Mouse (Mus musculus): Measurements from ENCODE around the gene Slc25a44. TPM values are rescaled to one million over a fixed set of nuclear protein-coding genes. Genes with fewer than 3 reads are reported as not detected.

Slc25a44 gene
- polyA plus RNA-seq (2012; rRNA removed) = 19.2 and 26.3 TPM in 2 replicates

GRCm38 (mm10) chr3:88424605-88425329 lies at the start of gene Slc25a44:
Gene Slc25a44 (minus strand): TSS chr3:88425139.

GRCm38 (mm10) chr3:88460983-88461696 lies 36.2 kb upstream of the Slc25a44 start, which contains the start of gene Sema4a:
Gene Sema4a (minus strand): TSS chr3:88461182.

GRCm38 (mm10) chr3:88409741-88410644 lies 14.9 kb downstream of the Slc25a44 start, which contains the start of gene Pmf1:
Gene Pmf1 (minus strand): TSS chr3:88410331.

GRCm38 (mm10) chr3:88384364-88384763 lies 40.6 kb downstream of the Slc25a44 start, which contains the start of gene Bglap:
Gene Bglap (minus strand): TSS chr3:88384464.

GRCm38 (mm10) chr3:88378599-88378998 lies 46.3 kb downstream of the Slc25a44 start, which contains the start of gene Bglap2:
Gene Bglap2 (minus strand): TSS chr3:88378699.

GRCm38 (mm10) chr3:88372643-88373042 lies 52.3 kb downstream of the Slc25a44 start, which contains the start of gene Bglap3:
Gene Bglap3 (minus strand): TSS chr3:88372743.

GRCm38 (mm10) chr3:88364337-88364736 lies 60.6 kb downstream of the Slc25a44 start, which contains the start of gene Paqr6:
Gene Paqr6 (plus strand): TSS chr3:88364584.

Other genes starting within 250 kb of the Slc25a44 start
- 3.8 and 7.4 TPM in 2 replicates for gene Rhbg, start 170.4 kb downstream of the Slc25a44 start, polyA plus RNA-seq (2012; rRNA removed)
- not detected in 2 replicates for gene Gm38392, start 137.9 kb downstream of the Slc25a44 start, polyA plus RNA-seq (2012; rRNA removed)
- 0.81 and 2.0 TPM in 2 replicates for gene Tsacc, start 128.1 kb downstream of the Slc25a44 start, polyA plus RNA-seq (2012; rRNA removed)
- 63.1 and 73.8 TPM in 2 replicates for gene Cct3, start 128.0 kb downstream of the Slc25a44 start, polyA plus RNA-seq (2012; rRNA removed)
- gene Glmp, start 100.1 kb downstream of the Slc25a44 start, polyA plus RNA-seq (2012; rRNA removed) = 181 and 206 TPM in 2 replicates
- 44.3 and 54.6 TPM in 2 replicates for gene Tmem79, start 89.0 kb downstream of the Slc25a44 start, polyA plus RNA-seq (2012; rRNA removed)
- gene Smg5, start 88.9 kb downstream of the Slc25a44 start, polyA plus RNA-seq (2012; rRNA removed) = 65.8 and 68.6 TPM in 2 replicates
- 6.7 and 9.3 TPM in 2 replicates for gene Paqr6, start 60.6 kb downstream of the Slc25a44 start, polyA plus RNA-seq (2012; rRNA removed)
- 9.1 and 12.0 TPM in 2 replicates for gene Bglap3, start 52.4 kb downstream of the Slc25a44 start, polyA plus RNA-seq (2012; rRNA removed)
- 2.9 and 4.4 TPM in 2 replicates for gene Bglap2, start 46.4 kb downstream of the Slc25a44 start, polyA plus RNA-seq (2012; rRNA removed)
- 2.7 and 6.8 TPM in 2 replicates for gene Bglap, start 40.7 kb downstream of the Slc25a44 start, polyA plus RNA-seq (2012; rRNA removed)
- gene Pmf1, start 14.8 kb downstream of the Slc25a44 start, polyA plus RNA-seq (2012; rRNA removed) = 57.9 and 63.7 TPM in 2 replicates
- 233 and 295 TPM in 2 replicates for gene Sema4a, start 36.0 kb upstream of the Slc25a44 start, polyA plus RNA-seq (2012; rRNA removed)
- gene Lmna, start 84.8 kb upstream of the Slc25a44 start, polyA plus RNA-seq (2012; rRNA removed) = 812 and 822 TPM in 2 replicates
- 1.0 and 1.1 TPM in 2 replicates for gene Mex3a, start 107.3 kb upstream of the Slc25a44 start, polyA plus RNA-seq (2012; rRNA removed)
- gene Rab25, start 123.2 kb upstream of the Slc25a44 start, polyA plus RNA-seq (2012; rRNA removed) = 407 and 425 TPM in 2 replicates
- 210 and 235 TPM in 2 replicates for gene Lamtor2, start 127.9 kb upstream of the Slc25a44 start, polyA plus RNA-seq (2012; rRNA removed)
- 52.6 and 60.7 TPM in 2 replicates for gene Ubqln4, start 128.6 kb upstream of the Slc25a44 start, polyA plus RNA-seq (2012; rRNA removed)
- 178 and 186 TPM in 2 replicates for gene Ssr2, start 150.7 kb upstream of the Slc25a44 start, polyA plus RNA-seq (2012; rRNA removed)
- 67.5 and 68.7 TPM in 2 replicates for gene Arhgef2, start 180.8 kb upstream of the Slc25a44 start, polyA plus RNA-seq (2012; rRNA removed)
- 0.21 and 0.41 TPM in 2 replicates for gene Rxfp4, start 228.0 kb upstream of the Slc25a44 start, polyA plus RNA-seq (2012; rRNA removed)

All from colon, adult 2 months (tissue).